Mouse (Mus musculus) yolk sac, embryonic 10.5 days (tissue): ENCODE data around the gene 2310050C09Rik.

Experiments used
- DNase-seq: peaks from one replicate; pipeline ENCODE4 v3.0.0-alpha.2; 2017; ENCODE audit warnings: low spot score

The 2310050C09Rik gene

GRCm38 (mm10) chr3:92870116-92870515 lies at the start of gene 2310050C09Rik:
TSS of gene 2310050C09Rik (minus strand) at chr3:92870216.
- DNase-seq = no peak

DNA sequence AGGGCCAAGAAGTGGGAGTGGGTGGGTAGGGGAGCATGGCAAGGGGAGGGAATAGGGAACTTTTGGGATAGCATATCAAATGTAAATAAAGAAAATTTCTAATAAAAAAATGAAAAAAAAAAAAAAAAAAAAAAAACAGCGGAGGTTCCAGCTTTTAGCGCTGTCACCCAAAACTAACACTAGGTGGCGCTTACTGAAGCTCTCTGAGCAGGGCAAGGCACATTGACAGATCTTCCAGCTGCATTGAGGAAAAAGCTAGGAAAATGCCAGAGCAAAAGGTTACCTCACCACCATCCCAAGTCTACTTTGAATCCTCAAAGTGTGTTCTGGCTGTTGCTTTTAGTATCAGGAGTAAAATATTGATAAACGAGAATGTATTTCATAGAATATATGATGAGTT lies 37.6 kb upstream of the 2310050C09Rik start:
- no peak for DNase-seq

DNA sequence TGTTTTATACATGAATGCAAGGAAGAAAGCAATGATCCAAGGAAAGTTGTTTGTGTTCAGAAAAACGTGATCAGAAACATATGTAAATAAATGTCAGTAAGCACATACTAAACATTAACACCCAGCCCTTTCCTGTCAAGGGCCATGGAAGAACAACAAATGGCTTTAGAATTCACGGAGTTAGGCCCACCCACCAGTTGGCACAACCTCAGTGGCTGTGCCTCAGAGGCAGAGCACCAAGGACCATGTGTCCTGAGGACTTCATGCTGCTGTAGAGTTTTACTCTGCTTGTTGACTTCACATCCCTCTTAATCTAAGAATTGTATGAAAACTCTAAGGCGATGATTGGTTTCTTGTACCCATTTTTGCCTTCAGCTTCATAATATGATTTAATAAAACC lies 35.2 kb upstream of the 2310050C09Rik start:
- no peak for DNase-seq

- no peak for DNase-seq
These were observed 33.6 kb upstream of the 2310050C09Rik start for GRCm38 (mm10) chr3:92903640-92904039.

DNA sequence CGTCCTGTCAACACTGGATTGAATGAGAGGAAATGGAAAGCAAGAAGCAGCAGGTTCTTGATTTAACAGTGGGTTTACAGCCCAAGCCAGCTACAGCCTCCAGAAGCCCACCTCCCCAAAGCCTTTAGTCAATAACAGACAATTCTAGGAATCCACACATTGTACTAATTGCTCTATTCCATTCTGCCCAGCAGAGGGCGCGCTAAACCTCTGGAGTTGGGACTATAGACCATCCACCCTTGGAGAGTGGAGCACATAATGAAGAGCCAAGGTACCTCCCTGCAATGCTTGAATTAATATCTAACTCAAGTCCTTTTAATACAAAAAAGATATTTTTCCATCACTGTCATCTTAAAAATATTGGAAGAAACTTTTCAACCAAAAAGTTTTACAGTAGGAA lies 33.0 kb upstream of the 2310050C09Rik start:
- no peak for DNase-seq

DNA sequence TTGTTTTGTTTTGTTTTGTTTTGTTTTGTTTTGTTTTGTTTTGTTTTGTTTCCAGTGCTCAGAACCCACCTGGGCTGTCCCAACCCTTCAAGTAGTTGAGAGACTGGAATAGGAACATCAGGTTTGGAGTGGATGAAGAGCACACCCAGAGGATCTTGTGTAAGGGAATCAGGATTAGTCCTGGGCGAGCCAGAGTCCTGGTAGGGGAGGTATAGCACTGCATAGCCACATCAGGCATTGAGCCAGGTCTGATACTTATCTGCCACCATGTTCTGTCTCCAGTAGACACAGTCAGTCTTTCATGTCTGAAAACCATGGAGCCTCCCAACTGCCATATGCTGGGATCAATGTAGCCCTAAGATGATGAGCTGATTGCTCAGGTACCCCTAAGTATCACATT lies 24.5 kb upstream of the 2310050C09Rik start:
- DNase-seq = no peak

DNA sequence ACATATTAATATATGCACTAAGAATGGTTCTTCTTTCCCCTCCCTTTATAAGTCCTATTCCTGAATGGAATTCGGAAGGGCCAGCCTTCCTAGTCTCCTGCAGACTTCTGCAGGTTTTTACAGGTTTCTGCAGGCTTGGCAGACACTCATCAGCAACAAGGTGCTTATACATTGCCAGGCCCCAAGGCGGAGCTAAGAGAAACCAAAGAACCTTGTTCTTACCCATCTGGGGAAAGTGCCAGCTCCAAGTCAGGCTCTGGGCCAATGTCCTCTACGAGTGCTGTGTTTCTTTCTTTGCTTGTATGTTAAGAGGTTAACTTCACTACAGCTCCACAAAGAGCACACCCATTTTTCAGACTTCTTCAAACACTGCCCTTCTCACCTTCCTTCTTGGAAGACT lies 24.0 kb upstream of the 2310050C09Rik start:
- DNase-seq = no peak

GRCm38 (mm10) chr3:92874180-92874579 lies 4.2 kb upstream of the 2310050C09Rik start:
- no peak for DNase-seq

- DNase-seq = no peak
These were observed 18.8 kb downstream of the 2310050C09Rik start, which contains the start of gene Lce1l for GRCm38 (mm10) chr3:92851186-92851585. TSS of gene Lce1l (minus strand) at chr3:92851286.

DNA sequence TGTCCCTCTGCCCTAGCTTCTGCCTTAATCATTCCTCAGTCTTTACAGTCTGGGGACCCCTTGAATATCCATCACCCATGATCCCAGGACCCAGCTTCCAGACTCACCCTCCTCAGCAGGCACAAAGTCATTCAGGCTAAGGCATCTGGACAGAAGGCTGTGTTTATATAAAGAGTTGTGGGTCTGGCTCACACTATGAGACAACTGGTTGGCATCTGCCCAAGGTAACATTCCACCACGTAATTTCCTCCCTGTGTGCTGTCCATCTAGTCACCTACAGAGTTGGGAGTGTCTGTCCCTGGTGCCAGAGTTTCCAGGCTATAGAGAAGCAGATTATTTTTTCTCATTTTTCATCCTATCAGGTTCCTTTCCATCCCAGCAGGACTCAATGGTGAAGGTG lies 42.9 kb downstream of the 2310050C09Rik start, which contains the start of gene Kprp:
Gene Kprp (minus strand): TSS at position 140 of the 400 bp plus-strand sequence.
- DNase-seq = no peak

DNA sequence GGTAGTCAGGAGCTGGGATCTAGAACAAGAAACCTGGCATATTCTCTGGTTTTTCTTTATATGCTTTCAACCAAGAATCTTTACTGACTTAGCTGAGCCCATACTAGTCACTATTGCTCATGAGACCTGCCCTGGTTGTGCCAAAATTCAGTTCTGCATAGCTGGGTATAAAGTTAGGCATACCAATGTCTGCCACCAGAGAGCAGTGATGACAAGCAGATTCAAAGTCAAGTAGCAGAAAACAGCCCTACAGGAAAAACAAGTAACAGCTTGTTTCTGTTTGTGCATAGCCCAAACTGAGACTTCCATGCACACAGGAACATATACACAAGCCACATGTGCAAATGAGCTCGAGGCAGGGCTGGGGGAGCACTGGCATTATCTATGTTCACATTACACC lies 44.2 kb downstream of the 2310050C09Rik start:
- DNase-seq = no peak
